Mouse (Mus musculus): ENCODE data around the gene Atg9b. TPM values are rescaled to one million over a fixed set of nuclear protein-coding genes. Genes with fewer than 3 reads are reported as not detected.

The Atg9b gene
- 2.9 and 3.6 TPM in 2 replicates for polyA plus RNA-seq (2015; fragmentation: Nextera tagmentation; extraction: Ambion mirVana)

DNA sequence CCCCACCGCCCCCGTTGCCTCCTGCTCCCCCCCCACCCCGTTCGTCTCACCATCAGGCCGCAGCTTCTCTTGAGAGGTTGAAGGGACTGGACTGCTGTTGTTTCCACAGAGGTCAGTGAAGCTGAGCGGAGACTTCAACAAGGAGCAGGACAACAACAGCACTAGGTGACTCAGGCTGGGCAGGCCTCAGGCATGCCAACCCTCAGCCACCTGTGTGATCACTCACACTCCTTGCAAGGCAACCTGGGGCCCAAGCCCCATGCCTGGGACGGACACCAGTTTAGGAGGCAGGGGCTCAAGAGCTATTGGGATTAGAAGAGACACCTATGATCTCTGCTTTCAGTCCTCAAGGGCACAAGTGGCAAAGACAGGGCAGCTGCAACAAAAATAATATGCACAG lies at the start of gene Atg9b:
Gene Atg9b, minus strand, starts transcription at position 280 of the 400 bp plus-strand sequence.
- Histone ChIP-seq H3K9ac (no peak within 1 kb of the TSS), H3K4me2 (no peak within 1 kb of the TSS), H3K36me3 (no peaks in the 10 kb centered on the region), H3K27me3 (peaks cover 13% of the 10 kb centered on the region), H3K4me1 (replicated peaks) (peaks cover 27% of the 10 kb centered on the region), H3K9me3 (no peaks in the 10 kb centered on the region), H3K4me3 (no peak within 1 kb of the TSS), H3K27ac (replicated peaks) (no peak within 1 kb of the TSS)
- no peak for ATAC-seq (ENCODE audit: low FRiP score, low read depth)
- WGBS: 78% methylated on average over 4 of the region's 7 CpGs

DNA sequence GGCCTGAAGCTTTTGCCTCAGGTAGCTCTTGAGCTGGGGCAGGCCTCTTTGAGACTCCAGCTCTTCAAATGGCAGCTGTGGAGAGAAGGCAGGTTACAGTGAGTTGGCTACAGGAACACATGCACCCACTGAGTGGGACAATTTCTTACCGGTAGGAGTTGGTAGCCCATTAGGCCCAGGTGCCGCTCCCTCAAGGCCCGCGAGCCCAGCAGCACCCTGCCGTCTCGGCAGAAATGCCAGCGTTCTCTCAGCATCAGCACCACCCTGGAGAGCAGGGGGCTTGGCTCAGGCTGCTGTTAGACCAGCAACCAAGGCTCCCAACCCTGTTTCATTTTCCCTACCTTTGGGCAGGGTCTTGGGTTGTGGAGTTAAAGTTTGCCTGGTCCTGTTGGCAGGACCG lies 49.2 kb upstream of the Atg9b start:
- no peaks in the 10 kb centered on the region for H3K27me3 ChIP-seq
- ATAC-seq (ENCODE audit: low FRiP score, low read depth): no peak
- H3K27ac ChIP-seq (replicated peaks): no peak overlapping the region
- H3K4me2 ChIP-seq: no peak overlapping the region
- peaks cover 21% of the 10 kb centered on the region for H3K4me1 ChIP-seq (replicated peaks)
- peaks cover 21% of the 10 kb centered on the region for H3K36me3 ChIP-seq
- 96% methylated on average over 8 of the region's 8 CpGs for WGBS
- no peaks in the 10 kb centered on the region for H3K9me3 ChIP-seq
- H3K9ac ChIP-seq: no peak overlapping the region
- H3K4me3 ChIP-seq: no peak overlapping the region

DNA sequence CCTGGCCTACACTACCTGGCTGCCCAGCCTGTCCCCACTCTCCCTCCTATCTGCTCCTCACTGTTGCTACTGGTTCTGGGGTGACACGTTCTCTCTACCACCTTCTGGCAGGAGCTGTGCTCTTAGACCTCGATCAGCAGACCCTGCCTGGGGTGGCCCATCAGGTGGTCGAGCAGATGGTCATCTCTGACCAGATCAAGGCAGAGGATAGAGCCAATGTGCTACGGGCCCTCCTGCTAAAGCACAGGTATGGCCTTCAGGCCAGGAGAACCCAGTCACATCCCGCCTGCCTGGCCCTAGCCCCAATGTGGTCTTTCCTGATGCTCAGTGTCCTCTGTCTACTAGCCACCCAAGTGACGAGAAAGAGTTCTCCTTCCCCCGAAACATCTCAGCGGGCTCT lies 42.0 kb upstream of the Atg9b start:
- Histone ChIP-seq H3K27me3 (no peaks in the 10 kb centered on the region), H3K4me2 (no peak overlapping the region), H3K9me3 (no peaks in the 10 kb centered on the region), H3K4me3 (no peak overlapping the region), H3K9ac (no peak overlapping the region), H3K4me1 (replicated peaks) (no peaks in the 10 kb centered on the region), H3K36me3 (no peaks in the 10 kb centered on the region; the same call in none of the 2 replicates), H3K27ac (replicated peaks) (no peak overlapping the region)
- ATAC-seq (ENCODE audit: low FRiP score, low read depth): no peak
- 90% methylated on average over 8 of the region's 8 CpGs for WGBS

DNA sequence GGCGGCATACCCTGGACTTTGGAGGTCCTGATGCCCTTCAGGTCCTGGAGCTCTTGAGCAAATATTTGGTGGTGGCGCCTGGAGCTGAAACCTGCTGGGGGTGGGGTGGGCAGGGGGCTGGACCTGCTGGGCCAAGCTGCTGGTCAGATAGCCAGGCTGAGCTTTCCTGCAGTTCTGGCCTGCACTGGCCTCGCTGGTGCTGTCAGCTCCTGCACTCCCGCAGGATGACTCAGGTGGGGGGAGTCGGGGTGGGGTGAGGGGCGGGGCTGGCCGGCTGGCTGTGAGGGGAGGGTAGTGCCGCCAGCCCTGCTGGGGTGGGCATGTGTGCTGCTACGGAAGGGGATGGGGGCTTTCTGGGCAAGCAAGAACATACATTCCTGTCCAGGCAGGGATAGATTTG lies 36.7 kb upstream of the Atg9b start:
- H3K9ac ChIP-seq: no peak overlapping the region
- H3K4me2 ChIP-seq: peak overlapping the region; percentile 23
- H3K27me3 ChIP-seq: peaks cover 4% of the 10 kb centered on the region; the same call in 1 of the 2 replicates
- H3K4me3 ChIP-seq: no peak overlapping the region
- H3K9me3 ChIP-seq: no peaks in the 10 kb centered on the region
- no peak overlapping the region for H3K27ac ChIP-seq (replicated peaks)
- no peak for ATAC-seq (ENCODE audit: low FRiP score, low read depth)
- WGBS: 15% methylated on average over 8 of the region's 9 CpGs
- no peaks in the 10 kb centered on the region; the same call in 1 of the 2 replicates for H3K36me3 ChIP-seq
- H3K4me1 ChIP-seq (replicated peaks): peaks cover 43% of the 10 kb centered on the region

DNA sequence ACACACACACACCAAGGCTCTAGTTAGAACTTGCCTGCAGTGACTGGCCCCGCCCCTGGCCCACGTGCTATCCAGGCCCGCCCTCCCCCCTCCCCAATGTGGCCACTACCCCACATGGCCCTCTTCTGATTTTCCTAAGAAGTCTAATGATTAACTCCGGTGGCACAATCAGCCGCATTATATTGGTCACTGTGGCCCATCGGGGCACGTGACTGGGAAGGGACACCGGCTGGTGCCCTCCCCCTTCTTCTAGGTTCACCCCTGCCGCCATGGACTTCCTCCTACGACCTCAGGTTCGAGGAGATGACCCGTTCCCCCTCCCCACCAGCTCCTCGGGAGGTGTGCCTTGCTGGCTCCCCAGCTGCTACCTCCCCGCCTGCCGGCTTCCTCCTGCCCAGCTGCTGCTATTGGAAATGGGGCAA lies 36.0 kb upstream of the Atg9b start:
- H3K9me3 ChIP-seq: no peaks in the 10 kb centered on the region
- peaks cover 44% of the 10 kb centered on the region for H3K4me1 ChIP-seq (replicated peaks)
- H3K4me2 ChIP-seq: peak overlapping the region; percentile 23
- H3K36me3 ChIP-seq: no peaks in the 10 kb centered on the region; the same call in 1 of the 2 replicates
- peaks cover 4% of the 10 kb centered on the region; the same call in 1 of the 2 replicates for H3K27me3 ChIP-seq
- WGBS: 8% methylated on average over 15 of the region's 15 CpGs
- no peak overlapping the region for H3K9ac ChIP-seq
- no peak for ATAC-seq (ENCODE audit: low FRiP score, low read depth)
- no peak overlapping the region for H3K4me3 ChIP-seq
- H3K27ac ChIP-seq (replicated peaks): no peak overlapping the region

DNA sequence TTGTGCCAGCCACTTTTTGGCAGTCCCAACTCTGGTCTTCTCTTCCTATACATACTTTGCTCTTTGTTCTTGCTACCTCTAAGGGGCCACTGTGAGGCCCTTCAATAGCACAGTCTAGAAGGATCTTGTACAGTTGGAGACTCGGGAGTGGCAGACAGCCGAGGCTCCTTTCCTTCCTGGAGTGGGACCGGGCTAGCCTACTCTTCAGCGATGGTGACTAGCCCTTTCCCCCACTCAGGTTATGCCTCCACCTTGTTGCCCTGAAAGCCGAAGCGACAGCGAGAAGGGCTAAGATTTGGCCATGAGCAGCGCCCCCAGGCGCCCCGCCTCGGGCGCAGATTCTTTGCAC lies 35.3 kb upstream of the Atg9b start:
- 20% methylated on average over 12 of the region's 12 CpGs for WGBS
- Histone ChIP-seq H3K36me3 (no peaks in the 10 kb centered on the region), H3K9ac (no peak overlapping the region), H3K4me3 (no peak overlapping the region), H3K9me3 (no peaks in the 10 kb centered on the region), H3K27ac (replicated peaks) (no peak overlapping the region), H3K4me2 (peak overlapping the region; percentile 72), H3K27me3 (peaks cover 4% of the 10 kb centered on the region; the same call in 1 of the 2 replicates), H3K4me1 (replicated peaks) (peaks cover 51% of the 10 kb centered on the region)
- ATAC-seq (ENCODE audit: low FRiP score, low read depth): no peak

DNA sequence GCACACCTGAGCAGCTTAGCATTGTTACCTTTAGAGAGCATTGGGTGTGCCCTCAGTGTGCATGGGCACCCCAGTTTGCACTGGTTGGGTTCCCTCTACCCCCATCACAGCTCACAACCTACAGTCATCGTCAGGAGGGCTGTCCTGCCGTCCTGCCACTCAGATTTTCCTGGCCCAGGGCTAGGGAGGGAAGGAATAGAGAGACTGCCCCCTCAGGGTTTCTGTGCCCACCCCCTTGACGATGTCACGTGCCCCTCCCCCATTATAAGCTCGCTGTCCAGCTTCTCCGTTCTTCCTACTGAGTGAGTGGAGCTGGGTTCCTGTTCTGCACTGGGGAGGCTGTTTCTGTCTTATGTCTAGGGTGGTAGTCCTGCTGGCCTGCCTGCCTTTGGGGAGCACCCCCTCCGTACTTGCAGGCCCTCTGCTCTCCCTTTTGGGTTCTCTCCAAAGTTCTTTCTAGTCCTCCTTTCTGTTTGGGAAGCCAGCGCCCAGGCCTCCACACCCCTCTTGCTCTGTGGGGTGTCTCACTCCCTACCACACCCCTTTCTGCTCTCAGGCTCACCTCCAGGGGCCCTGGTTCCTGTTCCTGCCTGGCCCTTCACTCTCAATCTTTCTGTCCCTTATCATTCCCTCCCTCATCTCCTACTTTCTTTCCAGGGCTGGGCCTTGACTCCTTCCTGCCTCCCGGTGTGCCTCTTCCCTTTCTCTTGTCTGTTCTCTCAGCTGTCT lies 34.8 kb upstream of the Atg9b start:
- no peak for ATAC-seq (ENCODE audit: low FRiP score, low read depth)
- no peak overlapping the region for H3K4me3 ChIP-seq
- WGBS: 15% methylated on average over 9 of the region's 9 CpGs
- no peak overlapping the region for H3K9ac ChIP-seq
- peaks cover 4% of the 10 kb centered on the region; the same call in 1 of the 2 replicates for H3K27me3 ChIP-seq
- no peak overlapping the region for H3K27ac ChIP-seq (replicated peaks)
- peaks cover 57% of the 10 kb centered on the region for H3K4me1 ChIP-seq (replicated peaks)
- H3K4me2 ChIP-seq: peak overlapping the region; percentile 72
- H3K9me3 ChIP-seq: no peaks in the 10 kb centered on the region
- H3K36me3 ChIP-seq: no peaks in the 10 kb centered on the region

DNA sequence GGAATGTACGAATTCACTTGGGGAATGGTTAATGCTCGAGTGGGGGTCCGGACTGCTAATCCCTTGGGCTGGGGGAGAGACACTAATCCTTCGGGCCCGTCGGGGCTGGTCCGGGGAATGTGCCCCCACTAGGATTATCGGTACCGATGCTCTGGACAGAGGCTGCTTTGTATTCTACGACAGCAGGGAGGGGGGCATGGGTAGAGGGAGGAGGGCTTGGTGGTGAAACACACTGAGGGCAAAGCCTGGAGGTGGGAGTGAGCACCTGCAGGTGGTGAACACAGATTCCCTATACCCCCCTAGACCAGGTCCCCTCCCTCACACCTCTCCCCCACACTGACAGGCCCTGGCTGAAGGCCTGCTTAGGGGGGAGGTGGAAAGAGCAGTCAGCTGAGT lies 34.1 kb upstream of the Atg9b start:
- H3K4me3 ChIP-seq: peak overlapping the region; percentile 62
- no peak overlapping the region for H3K27ac ChIP-seq (replicated peaks)
- no peaks in the 10 kb centered on the region for H3K9me3 ChIP-seq
- H3K4me1 ChIP-seq (replicated peaks): peaks cover 58% of the 10 kb centered on the region
- ATAC-seq (ENCODE audit: low FRiP score, low read depth): no peak
- peak overlapping the region; percentile 72 for H3K4me2 ChIP-seq
- H3K36me3 ChIP-seq: no peaks in the 10 kb centered on the region
- peaks cover 4% of the 10 kb centered on the region; the same call in 1 of the 2 replicates for H3K27me3 ChIP-seq
- peak overlapping the region; percentile 59; the same call in 1 of the 2 replicates for H3K9ac ChIP-seq
- 4% methylated on average over 10 of the region's 10 CpGs for WGBS

DNA sequence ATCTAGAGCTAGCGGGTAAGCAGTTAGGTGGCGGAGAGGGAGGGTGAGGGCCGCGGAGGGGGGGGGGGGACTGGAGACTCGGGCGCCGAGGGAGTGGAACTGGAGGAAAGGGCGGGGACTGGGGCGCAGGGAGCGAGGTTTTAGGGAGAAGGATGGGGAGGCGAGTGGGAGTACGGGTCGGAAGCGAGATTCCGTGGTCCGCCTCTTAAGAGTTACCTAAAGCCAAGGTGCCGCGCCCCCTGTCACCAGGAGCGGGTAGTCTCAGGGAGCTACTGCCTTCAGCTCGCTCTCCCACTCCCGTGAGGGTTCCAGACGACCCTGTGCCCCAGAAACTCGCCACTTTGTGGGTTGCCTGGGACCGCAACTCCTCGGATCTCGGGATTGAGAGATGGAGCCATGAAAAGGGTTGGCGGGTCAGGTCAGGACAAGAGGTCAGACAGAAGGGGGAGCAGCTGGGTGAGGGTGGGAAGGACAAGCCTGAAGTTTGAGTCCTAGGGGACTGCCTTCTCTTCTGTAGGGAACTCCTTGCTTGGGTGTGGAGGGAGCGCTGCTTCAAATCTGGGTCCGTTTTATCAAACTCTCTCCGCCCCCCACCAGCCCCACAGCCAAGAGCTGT lies 33.6 kb upstream of the Atg9b start:
- peak overlapping the region; percentile 62 for H3K4me3 ChIP-seq
- peak overlapping the region; percentile 72 for H3K4me2 ChIP-seq
- peaks cover 4% of the 10 kb centered on the region; the same call in 1 of the 2 replicates for H3K27me3 ChIP-seq
- H3K36me3 ChIP-seq: no peaks in the 10 kb centered on the region
- no peak for ATAC-seq (ENCODE audit: low FRiP score, low read depth)
- H3K9me3 ChIP-seq: no peaks in the 10 kb centered on the region
- peak overlapping the region; percentile 59 for H3K9ac ChIP-seq
- peaks cover 58% of the 10 kb centered on the region for H3K4me1 ChIP-seq (replicated peaks)
- peak overlapping the region; percentile 90 for H3K27ac ChIP-seq (replicated peaks)
- WGBS: under 1% methylated on average over 25 of the region's 30 CpGs

DNA sequence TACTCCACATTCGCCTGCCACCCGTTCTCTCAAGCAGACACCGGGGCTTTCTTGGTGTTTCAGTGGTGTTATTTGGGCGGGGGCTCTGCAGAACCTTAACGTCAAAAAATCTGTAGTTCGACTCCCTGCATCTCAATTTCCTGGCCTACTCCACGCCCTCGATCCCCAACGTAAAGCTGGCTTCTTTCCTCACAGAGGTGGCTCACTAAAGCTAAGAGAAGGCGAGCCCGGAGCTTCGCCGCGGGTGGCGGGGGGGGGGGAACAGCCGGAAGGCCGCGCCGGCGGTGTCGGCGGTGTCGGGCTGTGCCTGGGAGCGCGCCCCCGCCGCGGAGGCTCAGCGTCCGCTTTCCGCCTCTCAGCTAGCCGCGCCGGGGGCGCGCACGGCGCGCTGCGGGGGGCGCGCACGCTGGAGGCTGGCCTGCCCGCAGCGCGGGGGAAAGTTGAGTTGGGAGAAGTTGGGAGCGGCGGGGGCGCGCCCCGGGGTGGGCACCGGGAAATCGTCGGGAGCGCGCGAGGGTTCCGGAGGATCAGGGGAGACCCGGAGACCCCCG lies 33.0 kb upstream of the Atg9b start:
- Histone ChIP-seq H3K27ac (replicated peaks) (peak overlapping the region; percentile 90), H3K4me1 (replicated peaks) (peaks cover 58% of the 10 kb centered on the region), H3K4me3 (peak overlapping the region; percentile 62), H3K4me2 (peak overlapping the region; percentile 72), H3K27me3 (peaks cover 4% of the 10 kb centered on the region; the same call in 1 of the 2 replicates), H3K9me3 (no peaks in the 10 kb centered on the region), H3K9ac (peak overlapping the region; percentile 59), H3K36me3 (peaks cover under 1% of the 10 kb centered on the region)
- under 1% methylated on average over 38 of the region's 60 CpGs for WGBS
- no peak for ATAC-seq (ENCODE audit: low FRiP score, low read depth)

DNA sequence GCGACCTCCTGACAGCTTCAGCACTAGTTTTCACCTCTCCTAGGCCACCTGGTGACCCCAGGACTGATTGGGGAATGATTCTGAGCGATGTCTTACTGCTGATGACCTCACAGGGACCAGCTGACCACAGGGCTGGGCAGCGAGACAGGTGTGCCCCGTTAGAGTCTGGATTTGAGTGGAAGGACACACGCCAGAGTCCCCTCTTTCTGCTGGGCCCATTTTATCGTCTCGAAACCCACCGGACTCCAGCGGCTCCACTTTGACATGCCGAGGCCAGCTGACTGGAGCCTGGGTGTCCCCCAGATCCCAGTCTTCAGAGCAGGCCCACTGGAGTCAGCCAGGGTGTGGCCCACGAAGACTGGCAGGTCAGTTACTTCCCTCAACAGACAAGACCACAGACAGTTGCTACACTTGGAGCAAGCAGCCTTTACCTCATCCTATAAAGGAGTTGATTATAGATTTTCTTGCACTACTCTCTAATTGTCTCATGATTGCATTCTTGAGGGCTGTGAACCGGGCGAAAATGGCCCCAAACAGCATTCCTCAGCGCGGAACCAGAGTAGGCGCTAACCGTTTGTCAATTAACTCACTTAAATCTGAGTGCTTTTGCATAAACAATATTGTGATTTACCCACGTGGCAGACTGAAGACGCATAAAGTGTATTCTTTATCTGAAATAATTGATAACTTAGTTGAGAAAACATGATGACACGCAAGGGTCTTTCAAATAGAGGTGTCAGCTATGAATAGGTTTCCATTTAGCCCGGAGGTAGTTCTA lies 32.2 kb upstream of the Atg9b start:
- 12% methylated on average over 21 of the region's 21 CpGs for WGBS
- ATAC-seq (ENCODE audit: low FRiP score, low read depth): no peak
- H3K27ac ChIP-seq (replicated peaks): peak overlapping the region; percentile 90
- peak overlapping the region; percentile 72 for H3K4me2 ChIP-seq
- H3K4me3 ChIP-seq: peak overlapping the region; percentile 62
- peaks cover 4% of the 10 kb centered on the region; the same call in 1 of the 2 replicates for H3K27me3 ChIP-seq
- H3K9ac ChIP-seq: peak overlapping the region; percentile 59
- H3K36me3 ChIP-seq: peaks cover 8% of the 10 kb centered on the region
- H3K4me1 ChIP-seq (replicated peaks): peaks cover 58% of the 10 kb centered on the region
- H3K9me3 ChIP-seq: no peaks in the 10 kb centered on the region
